Mouse (Mus musculus): ENCODE results near the gene Fgr. TPM values are rescaled to one million over a fixed set of nuclear protein-coding genes. Genes with fewer than 3 reads are reported as not detected.

Gene Fgr
- polyA plus RNA-seq, 1 experiment from 2014 or later = 0.99 TPM

- peak overlapping the region; percentile 51 for H3K4me3 ChIP-seq (ENCODE audit: low read depth, low read length)
- peak overlapping the region; percentile 95 for H3K4me2 ChIP-seq (ENCODE audit: low read length)
- under 1% methylated on average over 56 of the region's 77 CpGs for WGBS
- H3K4me1 ChIP-seq (replicated peaks; ENCODE audit: control insufficient read depth, insufficient read depth, low read length) = peaks cover 52% of the 10 kb centered on the region
- peak overlapping the region; percentile 61 for H3K9ac ChIP-seq (ENCODE audit: low read length)
- H3K27ac ChIP-seq (ENCODE audit: low read depth) = peak overlapping the region; percentile 89
- no peaks in the 10 kb centered on the region for H3K27me3 ChIP-seq (replicated peaks; ENCODE audit: control insufficient read depth, insufficient read depth, low read length)
- H3K36me3 ChIP-seq (ENCODE audit: control insufficient read depth, insufficient read depth, low read length) = no peaks in the 10 kb centered on the region
- H3K9me3 ChIP-seq (ENCODE audit: control insufficient read depth, low read length) = no peaks in the 10 kb centered on the region
- DNase-seq (ENCODE audit: low spot score) (peak; percentile 81), ATAC-seq (replicated peaks; ENCODE audit: low FRiP score, low TSS enrichment, low read depth) (peak; percentile 30; the same call in 1 of the 2 replicates)
These were observed 65.4 kb downstream of the Fgr start for GRCm38 (mm10) chr4:133039116-133039819.

- Histone ChIP-seq H3K9me3 (ENCODE audit: control insufficient read depth, low read length) (no peaks in the 10 kb centered on the region), H3K27me3 (replicated peaks; ENCODE audit: control insufficient read depth, insufficient read depth, low read length) (no peaks in the 10 kb centered on the region), H3K36me3 (ENCODE audit: control insufficient read depth, insufficient read depth, low read length) (no peaks in the 10 kb centered on the region), H3K4me3 (ENCODE audit: low read depth, low read length) (peak overlapping the region; percentile 51), H3K4me2 (ENCODE audit: low read length) (peak overlapping the region; percentile 95), H3K27ac (ENCODE audit: low read depth) (peak overlapping the region; percentile 35; the same call in 1 of the 2 replicates), H3K4me1 (replicated peaks; ENCODE audit: control insufficient read depth, insufficient read depth, low read length) (peaks cover 58% of the 10 kb centered on the region), H3K9ac (ENCODE audit: low read length) (no peak overlapping the region; the same call in 1 of the 2 replicates)
- WGBS = 16% methylated on average over 18 of the region's 18 CpGs
- ATAC-seq (replicated peaks; ENCODE audit: low FRiP score, low TSS enrichment, low read depth) = no peak
- no peak for DNase-seq (ENCODE audit: low spot score)
These were observed 65.9 kb downstream of the Fgr start for GRCm38 (mm10) chr4:133039832-133040231.

- H3K27me3 ChIP-seq (replicated peaks; ENCODE audit: control insufficient read depth, insufficient read depth, low read length) = no peaks in the 10 kb centered on the region
- H3K36me3 ChIP-seq (ENCODE audit: control insufficient read depth, insufficient read depth, low read length) = no peaks in the 10 kb centered on the region
- 45% methylated on average over 14 of the region's 14 CpGs for WGBS
- peaks cover 62% of the 10 kb centered on the region for H3K4me1 ChIP-seq (replicated peaks; ENCODE audit: control insufficient read depth, insufficient read depth, low read length)
- no peaks in the 10 kb centered on the region for H3K9me3 ChIP-seq (ENCODE audit: control insufficient read depth, low read length)
- 0 out of 2 replicates have a peak overlapping the region, but pooled peaks have one; percentile 35 for H3K27ac ChIP-seq (ENCODE audit: low read depth)
- H3K9ac ChIP-seq (ENCODE audit: low read length) = no peak overlapping the region
- H3K4me3 ChIP-seq (ENCODE audit: low read depth, low read length) = peak overlapping the region; percentile 51
- no peak for DNase-seq (ENCODE audit: low spot score)
- ATAC-seq (replicated peaks; ENCODE audit: low FRiP score, low TSS enrichment, low read depth) = no peak
- H3K4me2 ChIP-seq (ENCODE audit: low read length) = peak overlapping the region; percentile 95
These were observed 66.5 kb downstream of the Fgr start for GRCm38 (mm10) chr4:133040241-133040904.

- ATAC-seq (replicated peaks; ENCODE audit: low FRiP score, low TSS enrichment, low read depth) = no peak
- Histone ChIP-seq H3K27me3 (replicated peaks; ENCODE audit: control insufficient read depth, insufficient read depth, low read length) (no peaks in the 10 kb centered on the region), H3K27ac (ENCODE audit: low read depth) (peak overlapping the region; percentile 47; the same call in 1 of the 2 replicates), H3K36me3 (ENCODE audit: control insufficient read depth, insufficient read depth, low read length) (no peaks in the 10 kb centered on the region), H3K4me1 (replicated peaks; ENCODE audit: control insufficient read depth, insufficient read depth, low read length) (peaks cover 80% of the 10 kb centered on the region), H3K9me3 (ENCODE audit: control insufficient read depth, low read length) (no peaks in the 10 kb centered on the region), H3K4me3 (ENCODE audit: low read depth, low read length) (no peak overlapping the region), H3K4me2 (ENCODE audit: low read length) (peak overlapping the region; percentile 24), H3K9ac (ENCODE audit: low read length) (no peak overlapping the region)
- DNase-seq (ENCODE audit: low spot score) = no peak
- WGBS = 38% methylated on average over 4 of the region's 4 CpGs
These were observed 68.3 kb downstream of the Fgr start for GRCm38 (mm10) chr4:133042244-133042643.

GRCm38 (mm10) chr4:133042651-133043635, 69.0 kb downstream of the Fgr start:
- no peaks in the 10 kb centered on the region for H3K27me3 ChIP-seq (replicated peaks; ENCODE audit: control insufficient read depth, insufficient read depth, low read length)
- no peaks in the 10 kb centered on the region for H3K36me3 ChIP-seq (ENCODE audit: control insufficient read depth, insufficient read depth, low read length)
- H3K9ac ChIP-seq (ENCODE audit: low read length) = no peak overlapping the region
- H3K4me3 ChIP-seq (ENCODE audit: low read depth, low read length) = no peak overlapping the region
- WGBS = 11% methylated on average over 25 of the region's 28 CpGs
- H3K4me1 ChIP-seq (replicated peaks; ENCODE audit: control insufficient read depth, insufficient read depth, low read length) = peaks cover 86% of the 10 kb centered on the region
- peak overlapping the region; percentile 47; the same call in 1 of the 2 replicates for H3K27ac ChIP-seq (ENCODE audit: low read depth)
- peak overlapping the region; percentile 24 for H3K4me2 ChIP-seq (ENCODE audit: low read length)
- H3K9me3 ChIP-seq (ENCODE audit: control insufficient read depth, low read length) = no peaks in the 10 kb centered on the region
- no peak for ATAC-seq (replicated peaks; ENCODE audit: low FRiP score, low TSS enrichment, low read depth)
- DNase-seq (ENCODE audit: low spot score) = no peak

- no peak for DNase-seq (ENCODE audit: low spot score)
- no peaks in the 10 kb centered on the region for H3K27me3 ChIP-seq (replicated peaks; ENCODE audit: control insufficient read depth, insufficient read depth, low read length)
- 50% methylated on average over 6 of the region's 6 CpGs for WGBS
These were observed 70.1 kb downstream of the Fgr start for GRCm38 (mm10) chr4:133043798-133044646.

GRCm38 (mm10) chr4:133044647-133045094, 70.8 kb downstream of the Fgr start:
- no peak for ATAC-seq (replicated peaks; ENCODE audit: low FRiP score, low TSS enrichment, low read depth)
- Histone ChIP-seq H3K9ac (ENCODE audit: low read length) (no peak overlapping the region), H3K27me3 (replicated peaks; ENCODE audit: control insufficient read depth, insufficient read depth, low read length) (no peaks in the 10 kb centered on the region), H3K4me1 (replicated peaks; ENCODE audit: control insufficient read depth, insufficient read depth, low read length) (peaks cover 96% of the 10 kb centered on the region), H3K36me3 (ENCODE audit: control insufficient read depth, insufficient read depth, low read length) (no peaks in the 10 kb centered on the region), H3K4me3 (ENCODE audit: low read depth, low read length) (no peak overlapping the region), H3K27ac (ENCODE audit: low read depth) (no peak overlapping the region), H3K9me3 (ENCODE audit: control insufficient read depth, low read length) (no peaks in the 10 kb centered on the region), H3K4me2 (ENCODE audit: low read length) (no peak overlapping the region)
- DNase-seq (ENCODE audit: low spot score) = no peak
- WGBS = 35% methylated on average over 6 of the region's 6 CpGs

More at GRCm38 (mm10) chr4:133043798-133044646, 70.1 kb downstream of the Fgr start:
- no peak for ATAC-seq (replicated peaks; ENCODE audit: low FRiP score, low TSS enrichment, low read depth)
- Histone ChIP-seq H3K9ac (ENCODE audit: low read length) (no peak overlapping the region), H3K4me3 (ENCODE audit: low read depth, low read length) (no peak overlapping the region), H3K27ac (ENCODE audit: low read depth) (no peak overlapping the region), H3K4me2 (ENCODE audit: low read length) (no peak overlapping the region), H3K9me3 (ENCODE audit: control insufficient read depth, low read length) (no peaks in the 10 kb centered on the region), H3K4me1 (replicated peaks; ENCODE audit: control insufficient read depth, insufficient read depth, low read length) (peaks cover 94% of the 10 kb centered on the region), H3K36me3 (ENCODE audit: control insufficient read depth, insufficient read depth, low read length) (no peaks in the 10 kb centered on the region)

Data from intestine, embryonic 14.5 days (tissue).